Mouse (Mus musculus): ENCODE measurements around the gene Degs1. TPM values are rescaled to one million over a fixed set of nuclear protein-coding genes. Genes with fewer than 3 reads are reported as not detected.

Gene Degs1
- total RNA-seq, 2 experiments from 2014 or later: 54.9 to 60.7 TPM

DNA sequence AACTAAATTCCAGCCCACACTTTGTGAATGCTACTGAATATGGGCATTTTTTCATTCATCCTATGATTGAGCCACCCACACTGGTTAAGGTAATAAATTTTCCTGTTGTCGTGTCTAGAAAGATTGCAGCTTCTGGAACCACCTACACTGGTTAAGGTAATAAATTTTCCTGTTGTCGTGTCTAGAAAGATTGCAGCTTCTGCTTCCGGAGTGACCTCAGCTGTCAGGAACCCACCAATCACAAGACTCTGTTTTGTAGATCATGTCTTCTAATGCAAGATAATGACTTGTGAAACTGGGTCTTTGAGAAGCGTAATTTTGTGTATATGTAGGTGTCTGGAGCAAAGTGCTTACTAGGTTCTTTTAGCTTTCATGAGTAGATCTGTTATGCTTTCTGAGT is 47.4 kb downstream of the Degs1 start:
- no peak for DNase-seq (ENCODE audit: low spot score)
- intact Hi-C loops (cut with DNase I): no loop called here

DNA sequence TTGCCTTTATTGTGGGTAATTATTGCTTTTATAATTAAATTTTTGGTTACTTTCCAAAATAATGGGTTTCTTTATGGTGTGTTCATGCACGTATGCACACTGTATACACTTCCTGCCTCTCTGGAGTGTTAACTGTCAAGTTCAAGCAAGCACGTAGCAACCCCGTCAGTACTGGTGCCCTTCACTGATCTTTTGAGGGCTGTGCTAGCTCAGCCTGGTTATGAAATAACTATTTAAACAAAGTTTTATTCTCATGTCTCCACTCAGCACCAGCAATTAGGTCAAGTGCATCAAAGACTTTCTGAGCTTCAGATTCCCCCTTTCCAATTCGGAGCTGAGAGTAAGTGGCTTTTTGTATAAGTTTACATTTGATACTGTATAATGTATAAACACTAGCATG is 53.2 kb downstream of the Degs1 start:
- no peak for DNase-seq (ENCODE audit: low spot score)
- intact Hi-C loops (cut with DNase I): no loop called here

DNA sequence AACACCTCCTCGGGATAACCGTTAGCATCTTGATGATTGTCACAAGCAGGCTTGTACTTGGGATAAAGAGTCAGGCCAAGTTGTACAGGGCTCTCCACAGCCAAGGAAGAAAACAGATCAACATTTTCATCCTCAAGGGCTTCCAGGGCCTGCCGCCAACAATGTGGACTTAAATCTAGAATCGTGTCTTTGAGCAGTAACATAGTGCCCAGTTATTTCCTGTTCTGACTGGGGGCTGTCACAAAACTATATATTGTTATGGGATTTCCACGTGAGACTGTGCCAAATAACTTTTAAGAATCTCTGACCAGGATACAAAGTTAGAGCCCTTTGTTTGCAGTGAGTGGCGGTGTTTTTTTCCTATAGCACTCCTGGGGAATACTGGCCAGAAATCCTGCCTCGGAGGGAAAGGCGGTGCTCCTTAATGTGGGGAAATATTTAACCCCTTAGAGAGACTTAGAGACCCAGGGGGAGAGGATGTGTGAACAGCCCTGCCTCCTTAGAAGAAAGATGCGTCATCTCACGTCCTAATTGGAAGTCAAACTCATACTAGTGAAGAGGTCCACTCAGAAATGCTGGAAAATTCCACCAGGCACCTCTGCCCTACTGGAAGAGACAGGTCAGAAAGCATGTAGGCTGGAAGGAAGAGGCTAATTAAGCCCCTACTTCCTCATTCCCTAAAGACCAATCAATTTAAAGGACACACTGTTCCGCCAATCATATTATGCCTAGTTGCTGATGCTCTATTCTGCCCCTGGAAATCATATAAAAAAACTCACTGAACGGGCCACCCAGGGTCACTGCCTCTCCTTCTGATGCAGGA is 55.3 kb downstream of the Degs1 start:
- intact Hi-C loops (cut with DNase I): no loop called here
- no peak for DNase-seq (ENCODE audit: low spot score)

DNA sequence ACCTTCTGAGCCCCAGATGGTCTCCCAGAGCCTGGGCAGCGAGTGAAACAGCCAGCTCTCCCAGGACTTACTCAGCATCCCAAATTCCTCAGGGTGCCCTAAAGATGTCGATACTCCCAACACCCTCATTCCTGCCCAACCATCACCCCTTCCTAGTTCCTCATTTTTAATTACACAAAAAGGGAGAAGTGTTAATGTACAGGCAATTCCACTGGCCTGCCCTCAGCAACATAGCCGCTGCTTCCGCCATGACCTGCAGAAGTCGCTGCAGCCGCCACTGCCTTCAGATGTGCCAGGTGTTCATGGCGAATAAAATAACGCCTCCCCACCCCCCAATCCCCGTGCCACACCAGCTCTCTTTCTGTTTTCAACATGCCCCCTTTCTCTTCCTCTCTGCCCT is 56.3 kb downstream of the Degs1 start:
- intact Hi-C loops (cut with DNase I): no loop called here
- DNase-seq (ENCODE audit: low spot score): no peak

Other genes with a start within 250 kb of the Degs1 start
- gene Srp9, start 158.1 kb downstream of the Degs1 start, total RNA-seq (2021): 10 to 100 TPM; 39.8 to 42.7 TPM
- gene Vmn1r1, start 118.3 kb downstream of the Degs1 start, total RNA-seq (2021): not detected
- 10 to 100 TPM; 21.3 to 21.5 TPM for gene Fbxo28, start 58.8 kb upstream of the Degs1 start, total RNA-seq (2021)
- gene Trp53bp2, start 126.4 kb upstream of the Degs1 start, total RNA-seq (2021): 10 to 100 TPM; 10.4 to 11.0 TPM
- 10 to 100 TPM; 63.3 to 73.1 TPM for gene Capn2, start 234.8 kb upstream of the Degs1 start, total RNA-seq (2021)

Measured in heart, postnatal 25 days (tissue).